Mouse (Mus musculus) embryonic fibroblast, embryonic 13.5 days (primary cell): Measurements from ENCODE around the gene Mgam.

ENCODE experiments used
- CTCF ChIP-seq: IDR thresholded peaks from 2 replicates; pipeline ENCODE4 v1.5.1; 2011; ENCODE audit warnings: mild to moderate bottlenecking, control low read depth, low read length, moderate library complexity, borderline replicate concordance; ENCODE audit not compliant: insufficient read depth
- POLR2A ChIP-seq: IDR thresholded peaks from 2 replicates; pipeline ENCODE4 v1.6.1; 2011; ENCODE audit warnings: low read depth, mild to moderate bottlenecking, control low read depth, low read length, moderate library complexity

GRCm38 (mm10) chr6:40755948-40756347 is 127.3 kb downstream of the Mgam start:
- TF ChIP-seq CTCF: no peak
- no peak for TF ChIP-seq POLR2A
